Mouse (Mus musculus) midbrain, embryonic 11.5 days (tissue): Measurements from ENCODE around the gene Gucd1. TPM values are rescaled to one million over a fixed set of nuclear protein-coding genes. Genes with fewer than 3 reads are reported as not detected.

Source experiments
- ATAC-seq: fragments of 200-750 bp; cut with Nextera tagmentation; 2 replicates; pipeline ENCODE4 v1.8.0; 2017; ENCODE audit warnings: moderate TSS enrichment, moderate library complexity; ENCODE audit not compliant: low FRiP score
- DNase-seq: peaks from one replicate; pipeline ENCODE4 v3.0.0; 2015; ENCODE audit warnings: low spot score; ENCODE audit errors: missing footprints
- H3K27ac ChIP-seq: fragments of 300-500 bp; sonication (generic); 2 replicates; pipeline ENCODE4 v1.5.1; 2014; ENCODE audit warnings: low read depth, low read length
- H3K27me3 ChIP-seq: fragments of 300-500 bp; sonication (generic); 2 replicates; pipeline ENCODE4 v1.6.1; 2014; ENCODE audit warnings: mild to moderate bottlenecking, low read length, moderate library complexity, mixed read lengths; ENCODE audit not compliant: control insufficient read depth, insufficient read depth
- H3K36me3 ChIP-seq: fragments of 300-500 bp; sonication (generic); 2 replicates; pipeline ENCODE4 v1.6.1; 2014; ENCODE audit warnings: mild to moderate bottlenecking, low read length, moderate library complexity, mixed read lengths; ENCODE audit not compliant: control insufficient read depth, insufficient read depth
- H3K4me1 ChIP-seq: fragments of 300-500 bp; sonication (generic); 2 replicates; pipeline ENCODE4 v1.6.1; 2014; ENCODE audit warnings: low read length; ENCODE audit not compliant: control insufficient read depth, insufficient read depth
- H3K4me2 ChIP-seq: fragments of 300-500 bp; sonication (generic); 2 replicates; pipeline ENCODE4 v1.6.1; 2014; ENCODE audit warnings: mild to moderate bottlenecking, moderate library complexity
- H3K4me3 ChIP-seq: fragments of 300-500 bp; sonication (generic); 2 replicates; pipeline ENCODE4 v1.5.1; 2014; ENCODE audit warnings: low read depth, low read length
- H3K9ac ChIP-seq: fragments of 300-500 bp; sonication (generic); 2 replicates; pipeline ENCODE4 v1.6.1; 2014; ENCODE audit warnings: low read length
- H3K9me3 ChIP-seq: fragments of 300-500 bp; sonication (generic); 2 replicates; pipeline ENCODE4 v1.6.1; 2016; ENCODE audit warnings: low read length; ENCODE audit not compliant: control insufficient read depth
- WGBS: fragments of 180-500 bp; shearing (Covaris S2); extraction: QIAGEN DNeasy Blood & Tissue Kit; methylation state at CpG from one replicate; pipeline ENCODE4 v1.1.7; 2014; 5-methylcytosine and 5-hydroxymethylcytosine counted together
- polyA plus RNA-seq: library from polyadenylated mRNA; unstranded; fragments of >200 nt; fragmentation: Nextera tagmentation; extraction: Ambion mirVana; gene quantifications from 2 replicates; pipeline ENCODE4 v1.2.1, GENCODE M21; 2014

Gucd1 gene
- polyA plus RNA-seq, 1 experiment from 2014 or later: 36.0 TPM

- H3K27me3 ChIP-seq: no peaks in the 10 kb centered on the region
- peaks cover 1% of the 10 kb centered on the region; the same call in 1 of the 2 replicates for H3K4me1 ChIP-seq
- ATAC-seq (no peak), DNase-seq (peak; percentile 68)
- no peaks in the 10 kb centered on the region for H3K9me3 ChIP-seq
- WGBS: 58% methylated on average over 12 of the region's 12 CpGs
- H3K27ac ChIP-seq: no peak overlapping the region
- H3K36me3 ChIP-seq: no peaks in the 10 kb centered on the region
- no peak overlapping the region for H3K9ac ChIP-seq
- no peak overlapping the region for H3K4me3 ChIP-seq
- no peak overlapping the region for H3K4me2 ChIP-seq
Measured at GRCm38 (mm10) chr10:75551175-75551574, 33.4 kb upstream of the Gucd1 start.

GRCm38 (mm10) chr10:75549886-75550285 is 32.1 kb upstream of the Gucd1 start:
- DNase-seq: no peak
- no peaks in the 10 kb centered on the region for H3K27me3 ChIP-seq
- 77% methylated on average over 7 of the region's 7 CpGs for WGBS
- no peaks in the 10 kb centered on the region for H3K36me3 ChIP-seq
- no peak overlapping the region for H3K4me2 ChIP-seq
- H3K9ac ChIP-seq: no peak overlapping the region
- H3K4me3 ChIP-seq: no peak overlapping the region
- H3K4me1 ChIP-seq: no peaks in the 10 kb centered on the region
- no peak for ATAC-seq
- no peak overlapping the region for H3K27ac ChIP-seq
- H3K9me3 ChIP-seq: peaks cover 5% of the 10 kb centered on the region; the same call in 1 of the 2 replicates

- Histone ChIP-seq H3K4me3 (no peak overlapping the region), H3K9me3 (peaks cover 5% of the 10 kb centered on the region; the same call in 1 of the 2 replicates), H3K4me2 (no peak overlapping the region), H3K27me3 (no peaks in the 10 kb centered on the region), H3K9ac (no peak overlapping the region), H3K27ac (no peak overlapping the region), H3K36me3 (no peaks in the 10 kb centered on the region), H3K4me1 (no peaks in the 10 kb centered on the region)
- ATAC-seq (no peak), DNase-seq (peak; percentile 54)
- 84% methylated on average over 14 of the region's 14 CpGs for WGBS
Measured at GRCm38 (mm10) chr10:75548486-75548885, 30.7 kb upstream of the Gucd1 start.

GRCm38 (mm10) chr10:75547901-75548300 is 30.1 kb upstream of the Gucd1 start:
- H3K36me3 ChIP-seq: no peaks in the 10 kb centered on the region
- no peak for ATAC-seq
- no peaks in the 10 kb centered on the region for H3K4me1 ChIP-seq
- H3K27me3 ChIP-seq: no peaks in the 10 kb centered on the region
- peak; percentile 70 for DNase-seq
- no peak overlapping the region for H3K27ac ChIP-seq
- no peak overlapping the region for H3K4me2 ChIP-seq
- H3K9ac ChIP-seq: no peak overlapping the region
- peaks cover 5% of the 10 kb centered on the region; the same call in 1 of the 2 replicates for H3K9me3 ChIP-seq
- 78% methylated on average over 7 of the region's 7 CpGs for WGBS
- no peak overlapping the region for H3K4me3 ChIP-seq

- H3K4me3 ChIP-seq: no peak overlapping the region
- DNase-seq (no peak), ATAC-seq (no peak)
- no peaks in the 10 kb centered on the region for H3K4me1 ChIP-seq
- H3K9ac ChIP-seq: no peak overlapping the region
- WGBS: 93% methylated on average over 5 of the region's 5 CpGs
- H3K27ac ChIP-seq: no peak overlapping the region
- no peaks in the 10 kb centered on the region for H3K27me3 ChIP-seq
- H3K36me3 ChIP-seq: peaks cover 18% of the 10 kb centered on the region
- H3K9me3 ChIP-seq: no peaks in the 10 kb centered on the region
- H3K4me2 ChIP-seq: no peak overlapping the region
Measured at GRCm38 (mm10) chr10:75536123-75536522, 18.4 kb upstream of the Gucd1 start.

- Histone ChIP-seq H3K36me3 (peaks cover 18% of the 10 kb centered on the region), H3K9ac (no peak overlapping the region), H3K4me2 (no peak overlapping the region), H3K4me3 (no peak overlapping the region), H3K27ac (no peak overlapping the region), H3K27me3 (no peaks in the 10 kb centered on the region), H3K9me3 (no peaks in the 10 kb centered on the region), H3K4me1 (no peaks in the 10 kb centered on the region)
- WGBS: 94% methylated on average over 2 of the region's 2 CpGs
- ATAC-seq (no peak), DNase-seq (no peak)
Measured at GRCm38 (mm10) chr10:75535423-75535822, 17.7 kb upstream of the Gucd1 start.

- H3K4me3 ChIP-seq: no peak overlapping the region
- no peaks in the 10 kb centered on the region for H3K9me3 ChIP-seq
- H3K36me3 ChIP-seq: peaks cover 18% of the 10 kb centered on the region
- no peak overlapping the region for H3K4me2 ChIP-seq
- ATAC-seq (no peak), DNase-seq (no peak)
- H3K4me1 ChIP-seq: no peaks in the 10 kb centered on the region
- no peak overlapping the region for H3K27ac ChIP-seq
- H3K27me3 ChIP-seq: no peaks in the 10 kb centered on the region
- no peak overlapping the region for H3K9ac ChIP-seq
- WGBS: 89% methylated on average over 8 of the region's 8 CpGs
Measured at GRCm38 (mm10) chr10:75534934-75535333, 17.2 kb upstream of the Gucd1 start.

- H3K4me2 ChIP-seq: no peak overlapping the region
- H3K9ac ChIP-seq: no peak overlapping the region
- no peaks in the 10 kb centered on the region for H3K4me1 ChIP-seq
- no peak overlapping the region for H3K4me3 ChIP-seq
- ATAC-seq (no peak), DNase-seq (no peak)
- H3K27ac ChIP-seq: no peak overlapping the region
- WGBS: 91% methylated on average over 8 of the region's 8 CpGs
- H3K27me3 ChIP-seq: no peaks in the 10 kb centered on the region
- peaks cover 18% of the 10 kb centered on the region for H3K36me3 ChIP-seq
- no peaks in the 10 kb centered on the region for H3K9me3 ChIP-seq
Measured at GRCm38 (mm10) chr10:75534216-75534615, 16.4 kb upstream of the Gucd1 start.

GRCm38 (mm10) chr10:75531532-75532090 is 13.8 kb upstream of the Gucd1 start:
- no peak for ATAC-seq
- H3K9ac ChIP-seq: no peak overlapping the region
- 91% methylated on average over 9 of the region's 9 CpGs for WGBS

More at GRCm38 (mm10) chr10:75531532-75532090, 13.8 kb upstream of the Gucd1 start:
- peaks cover 18% of the 10 kb centered on the region for H3K36me3 ChIP-seq
- no peaks in the 10 kb centered on the region for H3K9me3 ChIP-seq
- no peaks in the 10 kb centered on the region for H3K4me1 ChIP-seq
- no peak overlapping the region for H3K4me2 ChIP-seq
- no peak overlapping the region for H3K27ac ChIP-seq
- no peak overlapping the region for H3K4me3 ChIP-seq
- no peaks in the 10 kb centered on the region for H3K27me3 ChIP-seq
- no peak for DNase-seq
